Mouse (Mus musculus): ENCODE results near the gene Pdlim1. TPM values are rescaled to one million over a fixed set of nuclear protein-coding genes. Genes with fewer than 3 reads are reported as not detected.

Gene Pdlim1
- polyA plus RNA-seq, 1 experiment = 155 TPM

- H3K4me3 ChIP-seq (replicated peaks) = peak overlapping the region; percentile 75
- TF ChIP-seq FLI1 (IDR thresholded peaks at IDR 0.05; ENCODE audit: low read length) (no peak), GATA1 (IDR thresholded peaks at IDR 0.05; ENCODE audit: borderline replicate concordance, low read length) (no peak)
- H3K36me3 ChIP-seq (replicated peaks; ENCODE audit: low read length) = peaks cover 56% of the 10 kb centered on the region
- H3K9me3 ChIP-seq = no peaks in the 10 kb centered on the region; the same call in 1 of the 2 replicates
- H3K27me3 ChIP-seq (replicated peaks) = no peaks in the 10 kb centered on the region
- peaks cover 61% of the 10 kb centered on the region for H3K4me1 ChIP-seq
These were observed 22.3 kb downstream of the Pdlim1 start for GRCm38 (mm10) chr19:40249352-40249751.

GRCm38 (mm10) chr19:40248476-40248875 lies 23.2 kb downstream of the Pdlim1 start:
- Histone ChIP-seq H3K9me3 (no peaks in the 10 kb centered on the region; the same call in 1 of the 2 replicates), H3K36me3 (replicated peaks; ENCODE audit: low read length) (peaks cover 62% of the 10 kb centered on the region), H3K4me3 (replicated peaks) (peak overlapping the region; percentile 53), H3K4me1 (peaks cover 59% of the 10 kb centered on the region), H3K27me3 (replicated peaks) (no peaks in the 10 kb centered on the region)
- TF ChIP-seq FLI1 (IDR thresholded peaks at IDR 0.05; ENCODE audit: low read length) (no peak), GATA1 (IDR thresholded peaks at IDR 0.05; ENCODE audit: borderline replicate concordance, low read length) (no peak)

GRCm38 (mm10) chr19:40247268-40247666 lies 24.4 kb downstream of the Pdlim1 start:
- no peaks in the 10 kb centered on the region for H3K9me3 ChIP-seq
- TF ChIP-seq FLI1 (IDR thresholded peaks at IDR 0.05; ENCODE audit: low read length) (no peak), GATA1 (IDR thresholded peaks at IDR 0.05; ENCODE audit: borderline replicate concordance, low read length) (no peak)

GRCm38 (mm10) chr19:40246646-40247267 lies 24.9 kb downstream of the Pdlim1 start:
- Histone ChIP-seq H3K4me1 (peaks cover 59% of the 10 kb centered on the region), H3K4me3 (replicated peaks) (no peak overlapping the region), H3K27me3 (replicated peaks) (no peaks in the 10 kb centered on the region), H3K9me3 (no peaks in the 10 kb centered on the region), H3K36me3 (replicated peaks; ENCODE audit: low read length) (peaks cover 63% of the 10 kb centered on the region)
- TF ChIP-seq FLI1 (IDR thresholded peaks at IDR 0.05; ENCODE audit: low read length) = no peak
- TF ChIP-seq GATA1 (IDR thresholded peaks at IDR 0.05; ENCODE audit: borderline replicate concordance, low read length) = no peak

More at GRCm38 (mm10) chr19:40247268-40247666, 24.4 kb downstream of the Pdlim1 start:
- Histone ChIP-seq H3K4me1 (peaks cover 59% of the 10 kb centered on the region), H3K27me3 (replicated peaks) (no peaks in the 10 kb centered on the region), H3K4me3 (replicated peaks) (no peak overlapping the region), H3K36me3 (replicated peaks; ENCODE audit: low read length) (peaks cover 63% of the 10 kb centered on the region)

- peaks cover 45% of the 10 kb centered on the region for H3K4me1 ChIP-seq
- TF ChIP-seq FLI1 (IDR thresholded peaks at IDR 0.05; ENCODE audit: low read length) = no peak
- no peak for TF ChIP-seq GATA1 (IDR thresholded peaks at IDR 0.05; ENCODE audit: borderline replicate concordance, low read length)
- H3K4me3 ChIP-seq (replicated peaks) = no peak overlapping the region
- H3K9me3 ChIP-seq = no peaks in the 10 kb centered on the region
- peaks cover 56% of the 10 kb centered on the region for H3K36me3 ChIP-seq (replicated peaks; ENCODE audit: low read length)
- no peaks in the 10 kb centered on the region for H3K27me3 ChIP-seq (replicated peaks)
These were observed 30.6 kb downstream of the Pdlim1 start for GRCm38 (mm10) chr19:40240838-40241689.

GRCm38 (mm10) chr19:40240360-40240759 lies 31.3 kb downstream of the Pdlim1 start:
- no peak for TF ChIP-seq FLI1 (IDR thresholded peaks at IDR 0.05; ENCODE audit: low read length)
- Histone ChIP-seq H3K9me3 (no peaks in the 10 kb centered on the region), H3K36me3 (replicated peaks; ENCODE audit: low read length) (peaks cover 60% of the 10 kb centered on the region), H3K27me3 (replicated peaks) (no peaks in the 10 kb centered on the region), H3K4me1 (peaks cover 45% of the 10 kb centered on the region), H3K4me3 (replicated peaks) (peak overlapping the region; percentile 38)

GRCm38 (mm10) chr19:40238175-40238850 lies 33.3 kb downstream of the Pdlim1 start:
- peaks cover 43% of the 10 kb centered on the region for H3K4me1 ChIP-seq
- no peaks in the 10 kb centered on the region for H3K27me3 ChIP-seq (replicated peaks)
- H3K36me3 ChIP-seq (replicated peaks; ENCODE audit: low read length) = peaks cover 57% of the 10 kb centered on the region
- H3K9me3 ChIP-seq = no peaks in the 10 kb centered on the region
- no peak overlapping the region for H3K4me3 ChIP-seq (replicated peaks)
- TF ChIP-seq GATA1 (IDR thresholded peaks at IDR 0.05; ENCODE audit: borderline replicate concordance, low read length) (no peak), FLI1 (IDR thresholded peaks at IDR 0.05; ENCODE audit: low read length) (no peak)

GRCm38 (mm10) chr19:40232560-40232959 lies 39.1 kb downstream of the Pdlim1 start:
- no peaks in the 10 kb centered on the region for H3K27me3 ChIP-seq (replicated peaks)
- no peaks in the 10 kb centered on the region for H3K9me3 ChIP-seq
- H3K36me3 ChIP-seq (replicated peaks; ENCODE audit: low read length) = peaks cover 69% of the 10 kb centered on the region
- TF ChIP-seq GATA1 (IDR thresholded peaks at IDR 0.05; ENCODE audit: borderline replicate concordance, low read length) (no peak), FLI1 (IDR thresholded peaks at IDR 0.05; ENCODE audit: low read length) (no peak)
- H3K4me3 ChIP-seq (replicated peaks) = no peak overlapping the region
- peaks cover 61% of the 10 kb centered on the region for H3K4me1 ChIP-seq

GRCm38 (mm10) chr19:40231825-40232541 lies 39.7 kb downstream of the Pdlim1 start:
- peaks cover 65% of the 10 kb centered on the region for H3K4me1 ChIP-seq
- TF ChIP-seq FLI1 (IDR thresholded peaks at IDR 0.05; ENCODE audit: low read length) (no peak), GATA1 (IDR thresholded peaks at IDR 0.05; ENCODE audit: borderline replicate concordance, low read length) (no peak)
- H3K9me3 ChIP-seq = no peaks in the 10 kb centered on the region

More at GRCm38 (mm10) chr19:40231825-40232541, 39.7 kb downstream of the Pdlim1 start:
- Histone ChIP-seq H3K4me3 (replicated peaks) (no peak overlapping the region), H3K27me3 (replicated peaks) (no peaks in the 10 kb centered on the region), H3K36me3 (replicated peaks; ENCODE audit: low read length) (peaks cover 74% of the 10 kb centered on the region)
